Mouse (Mus musculus) adipocyte (in vitro differentiated cells): ENCODE data around the gene Adcy7.

Experiments
- DNase-seq: peaks from one replicate; pipeline ENCODE4 v3.0.0-alpha.2; 2016; ENCODE audit warnings: low spot score

The Adcy7 gene

DNA sequence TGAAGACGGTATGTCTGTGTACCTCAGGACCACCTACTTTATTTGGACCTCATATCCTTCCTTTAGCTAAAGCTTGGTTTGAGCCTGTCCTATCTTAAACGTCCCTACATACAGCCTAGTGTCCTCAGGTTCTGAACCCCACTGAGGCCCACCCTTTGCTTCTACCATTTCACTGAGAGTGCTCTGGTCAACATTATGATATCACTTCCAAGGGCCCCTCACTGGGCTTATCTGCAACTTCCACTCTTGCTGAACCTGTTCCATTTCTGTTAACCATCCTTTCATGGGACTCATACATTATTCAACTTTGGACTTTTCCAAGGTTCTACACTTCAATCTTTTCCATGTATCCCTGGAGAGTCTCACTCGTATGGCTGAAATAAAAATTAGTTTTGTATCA is 62.8 kb downstream of the Adcy7 start:
- DNase-seq = no peak

- no peak for DNase-seq
These were observed 67.0 kb downstream of the Adcy7 start for GRCm38 (mm10) chr8:88339221-88339620.

DNA sequence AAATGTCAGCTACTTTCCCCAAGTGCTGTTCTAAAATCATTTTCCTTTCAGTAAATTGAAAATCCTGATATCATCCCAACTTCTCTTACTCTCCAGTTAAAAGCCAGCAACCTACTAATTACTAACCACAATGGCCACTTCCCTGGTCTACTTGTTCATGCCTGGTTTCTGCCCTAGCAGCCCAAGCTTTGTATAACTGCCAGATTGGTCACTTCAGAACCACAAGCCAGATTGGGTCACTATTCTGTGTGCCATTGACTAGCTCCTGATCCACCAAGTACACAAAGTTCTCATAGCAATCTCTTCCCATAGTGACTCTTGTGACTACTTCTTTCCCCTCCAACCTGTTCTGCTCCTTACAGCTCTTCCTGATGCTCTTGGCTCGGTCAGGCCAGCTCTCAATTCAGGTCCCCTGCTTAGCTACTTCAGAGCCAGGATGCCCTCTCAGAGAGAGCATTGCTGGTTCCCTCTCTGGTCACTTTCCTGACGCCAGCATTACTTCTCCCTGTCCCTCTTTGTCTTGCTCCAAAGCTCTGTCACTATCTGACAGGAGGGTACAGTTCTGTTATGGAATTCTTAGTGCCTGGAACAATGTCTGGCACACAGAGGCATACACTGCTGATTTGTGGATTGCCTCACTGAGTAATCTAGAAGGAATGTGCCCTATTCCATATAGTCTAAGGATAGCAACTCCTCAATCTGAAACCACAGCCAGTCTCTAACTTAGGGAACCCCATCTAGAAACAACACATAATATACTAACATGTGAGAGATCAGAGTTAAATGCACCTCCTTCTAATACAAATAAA is 67.9 kb downstream of the Adcy7 start:
- DNase-seq = no peak

DNA sequence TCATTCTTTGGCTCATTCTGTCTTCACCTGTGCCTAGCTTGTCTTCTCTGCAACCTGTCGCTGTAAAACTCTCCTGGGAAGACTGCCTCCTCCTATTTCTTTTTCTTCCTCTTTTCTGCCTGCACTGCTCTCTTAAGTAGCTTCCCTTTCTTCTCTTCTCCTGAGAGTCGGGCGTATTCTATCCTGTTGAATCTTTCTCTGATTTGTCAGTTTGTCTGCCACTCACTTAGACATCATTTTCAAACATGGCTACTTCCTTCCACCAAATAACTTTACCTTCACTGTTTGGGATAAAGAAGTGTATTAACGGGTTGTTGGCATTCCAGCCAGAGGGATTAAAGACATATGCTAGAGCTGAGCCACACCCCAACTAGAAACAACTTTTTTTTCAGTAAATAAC is 69.8 kb downstream of the Adcy7 start:
- no peak for DNase-seq

DNA sequence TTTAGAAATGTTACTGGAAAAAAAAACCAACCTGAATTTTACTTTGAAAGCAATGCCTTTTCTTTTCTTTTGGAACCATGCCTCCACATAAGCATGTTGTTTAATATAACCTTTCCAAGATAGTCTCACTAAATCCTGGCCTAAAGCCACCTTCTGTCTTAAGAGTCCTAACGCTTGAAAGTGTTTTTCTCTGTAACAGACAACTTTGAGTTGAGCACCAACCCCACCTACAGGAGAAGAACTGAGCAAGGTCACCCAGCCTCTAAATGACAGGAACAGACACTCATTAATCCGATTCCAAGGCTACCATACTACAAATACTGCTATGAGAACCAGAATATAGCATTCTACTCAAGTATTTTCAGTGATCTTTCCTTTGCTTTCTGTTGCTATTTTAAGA is 76.8 kb downstream of the Adcy7 start:
- no peak for DNase-seq

DNA sequence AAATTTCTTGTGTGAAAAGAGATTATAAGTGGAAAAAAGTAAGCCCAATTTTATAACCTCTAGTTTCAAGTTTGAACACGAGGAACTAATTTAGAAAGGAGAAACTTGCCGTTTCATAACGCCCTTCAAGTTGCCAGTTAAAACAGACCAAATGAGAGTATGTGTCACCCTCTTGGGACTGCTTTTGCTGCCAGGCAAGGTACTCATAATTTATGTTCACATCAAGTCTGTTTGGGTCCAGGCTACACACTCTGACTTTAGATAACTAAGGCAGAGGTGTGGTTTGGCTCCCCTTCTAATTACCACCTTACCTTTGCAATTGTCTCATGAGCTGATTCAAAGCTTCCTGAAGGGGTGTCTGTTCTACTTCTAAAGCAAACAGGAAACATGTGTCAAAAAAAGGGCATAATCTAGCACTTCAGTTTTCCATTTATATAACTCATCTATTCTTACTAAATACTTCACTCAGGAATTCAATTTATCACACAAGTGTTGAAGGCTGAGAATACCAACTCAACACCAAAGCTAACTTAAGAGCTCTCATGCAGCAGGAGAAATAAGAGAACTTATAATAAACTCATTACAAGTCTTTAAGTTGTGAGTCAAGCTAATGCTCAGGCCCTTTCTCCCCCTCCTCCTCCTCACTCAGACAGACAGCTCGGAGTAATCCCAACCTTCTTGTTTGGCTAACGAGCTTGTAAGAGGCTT is 85.2 kb downstream of the Adcy7 start:
- DNase-seq = no peak

DNA sequence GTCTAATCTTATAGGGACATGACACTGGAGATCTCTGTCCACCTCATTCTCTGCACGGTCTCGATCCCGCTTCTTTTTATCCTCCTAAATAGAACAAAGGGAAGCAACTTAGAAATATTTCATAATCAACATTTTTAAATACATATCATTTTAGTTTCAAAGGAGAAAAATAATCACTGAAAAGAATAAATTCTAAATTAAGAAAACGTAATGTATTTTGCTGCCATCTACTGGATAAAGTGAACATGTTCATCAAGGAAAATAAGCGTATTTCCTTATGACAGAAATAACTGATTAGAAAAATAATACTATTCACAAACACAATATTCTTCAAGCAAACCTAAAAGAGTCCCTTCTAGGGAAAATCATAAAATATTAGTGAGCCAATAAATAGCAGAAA is 85.7 kb downstream of the Adcy7 start:
- DNase-seq = no peak

- DNase-seq = peak; percentile 80
These were observed 87.8 kb downstream of the Adcy7 start for GRCm38 (mm10) chr8:88359959-88360358.

GRCm38 (mm10) chr8:88361044-88361707 is 89.0 kb downstream of the Adcy7 start:
- DNase-seq = peak; percentile 45

DNA sequence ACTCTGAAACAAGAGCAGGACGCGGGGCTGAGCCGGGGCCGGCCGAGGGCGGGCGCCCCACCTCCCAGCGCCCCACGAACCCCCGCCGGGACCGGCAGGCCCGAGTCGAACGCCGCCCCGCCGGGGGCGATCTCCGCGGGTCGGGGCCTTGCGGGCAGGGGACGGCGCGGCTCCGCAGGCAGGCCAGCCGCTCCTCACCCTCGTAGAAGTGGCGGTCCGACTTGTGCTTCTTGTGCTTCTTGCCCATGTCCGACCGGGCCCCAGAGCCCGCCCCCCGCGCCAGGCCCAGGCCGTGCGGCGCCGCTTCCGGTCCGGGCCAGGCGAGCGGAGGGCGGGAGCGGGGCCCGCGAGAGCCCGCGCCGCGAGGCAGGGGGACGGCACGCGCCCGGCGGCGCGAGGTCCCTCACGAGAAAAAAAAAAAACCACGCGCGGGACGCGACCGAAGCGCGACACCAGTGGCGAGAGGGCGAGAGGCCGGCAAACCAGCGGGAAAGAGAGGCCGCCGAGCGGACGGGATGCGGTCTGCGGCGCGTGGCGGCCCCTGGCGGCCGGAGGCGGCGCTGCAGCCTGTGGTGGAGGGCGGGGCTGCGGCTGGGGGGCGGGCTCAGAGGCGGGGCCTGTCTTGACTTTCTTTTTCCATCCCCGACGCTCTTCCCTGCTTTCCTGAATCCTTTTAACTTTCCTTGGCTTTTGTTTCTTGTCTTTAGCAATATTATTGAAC is 89.7 kb downstream of the Adcy7 start, which contains the start of gene Brd7:
Brd7 (minus strand) TSS at position 487 of the 721 bp plus-strand sequence.
- DNase-seq = peak; percentile 79

DNA sequence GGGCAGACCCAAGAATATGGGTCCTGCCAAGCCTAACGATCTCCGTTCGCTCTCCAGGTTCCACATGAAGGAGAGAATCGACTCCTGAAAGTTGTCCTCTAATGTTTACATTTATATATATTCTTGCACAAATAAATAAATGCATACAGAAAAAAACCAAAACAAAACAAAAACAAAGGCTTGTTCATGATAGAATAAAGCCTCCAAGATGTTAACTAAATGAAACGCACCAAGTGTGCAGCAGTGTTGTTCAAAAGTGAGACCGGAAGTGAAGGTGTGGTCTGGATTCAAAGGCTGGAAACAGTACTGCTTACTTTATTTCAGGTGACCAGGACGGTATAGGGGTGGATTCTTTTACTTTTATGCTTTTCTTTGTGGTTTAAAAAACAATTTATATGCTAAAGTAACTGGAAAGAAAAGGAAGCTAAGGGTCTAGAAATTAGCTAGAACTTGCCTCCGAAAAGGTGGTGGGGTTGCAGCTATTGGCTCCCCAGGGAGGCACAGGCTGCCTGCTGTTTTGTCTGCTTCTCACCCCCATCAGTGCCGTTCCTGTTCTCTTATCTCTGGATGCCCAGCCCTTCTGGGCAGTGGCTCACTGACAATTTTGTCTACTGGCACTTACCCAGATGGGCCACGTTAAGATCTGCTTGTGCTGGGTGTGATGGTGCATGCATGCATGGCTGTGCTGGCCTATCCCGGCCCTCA is 90.4 kb downstream of the Adcy7 start:
- DNase-seq = no peak

DNA sequence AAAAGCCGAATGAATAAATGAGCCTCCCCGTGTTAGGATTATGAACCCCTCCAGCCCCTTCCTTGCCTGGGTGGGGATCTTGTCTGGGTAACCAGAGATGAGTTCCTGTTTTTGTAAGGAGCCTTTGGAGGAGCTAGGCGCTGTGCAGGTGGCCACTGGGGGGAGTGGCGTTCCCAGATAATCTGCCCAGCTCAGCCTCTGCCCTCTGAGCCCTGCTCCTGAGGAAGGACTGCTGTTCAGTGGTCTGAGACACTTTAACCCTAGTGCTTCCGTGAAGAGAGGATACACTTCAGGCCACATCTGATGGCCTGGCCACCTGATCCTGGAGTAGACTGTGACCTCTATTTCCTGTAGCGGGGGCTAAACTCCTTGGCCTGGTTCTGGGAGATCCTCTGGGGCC is 97.0 kb downstream of the Adcy7 start:
- no peak for DNase-seq

DNA sequence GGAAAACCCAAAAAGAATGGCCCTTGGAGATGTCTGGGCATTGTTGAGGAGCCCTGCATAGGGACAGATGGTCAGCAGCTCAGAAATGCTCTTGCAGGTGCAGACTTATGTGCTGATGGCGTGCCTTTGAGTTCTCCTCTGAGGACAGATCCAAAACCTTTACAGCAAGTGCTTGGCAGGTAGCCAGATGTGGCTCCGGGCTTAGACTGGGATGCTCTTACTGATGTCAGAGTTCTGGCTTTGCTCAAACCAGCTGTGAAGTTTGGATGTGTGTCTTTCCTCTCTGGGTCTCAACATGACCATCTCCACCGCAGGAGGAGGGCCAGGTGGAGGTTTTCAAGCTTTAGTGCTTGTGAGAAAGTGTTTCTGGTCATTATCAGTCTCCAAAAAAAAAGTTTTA is 97.6 kb downstream of the Adcy7 start:
- no peak for DNase-seq

- no peak for DNase-seq
These were observed 99.3 kb downstream of the Adcy7 start for GRCm38 (mm10) chr8:88371522-88371921.

DNA sequence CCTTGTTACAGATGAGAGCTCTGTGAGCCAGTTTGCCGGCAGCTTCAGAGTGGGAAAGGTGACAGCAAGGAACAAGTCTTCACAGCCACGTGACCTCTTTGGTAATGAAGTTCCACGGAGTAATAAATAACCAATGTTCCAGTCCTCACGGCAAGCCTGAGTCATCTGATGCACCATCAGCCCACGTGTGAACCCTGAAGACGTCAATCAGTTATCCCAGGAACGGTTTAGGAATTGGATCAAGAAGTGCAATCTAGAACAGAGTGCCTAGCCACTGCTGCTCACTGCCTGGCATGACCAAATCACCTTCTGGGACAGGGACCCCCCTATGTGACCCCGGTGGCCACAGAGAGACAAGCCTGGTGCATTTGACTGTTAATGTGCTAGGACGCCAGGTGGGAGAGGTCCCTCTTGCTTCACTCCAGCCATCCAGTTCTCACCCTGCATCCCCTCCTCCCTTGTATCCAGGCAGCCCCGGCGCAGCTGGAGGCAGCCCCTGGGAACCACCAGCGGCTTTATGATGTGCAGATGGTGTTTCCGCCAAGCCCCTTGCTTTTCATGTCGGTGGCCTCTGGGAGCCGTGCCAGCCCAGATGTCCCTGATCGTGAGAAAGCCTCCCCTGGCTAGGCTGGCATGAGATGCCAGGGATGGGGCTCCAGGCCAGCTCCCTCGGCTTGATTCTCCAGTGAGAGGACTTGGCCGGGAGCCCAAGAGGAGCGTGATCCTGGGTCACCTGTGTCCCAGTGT is 104.8 kb downstream of the Adcy7 start:
- no peak for DNase-seq
